Mouse (Mus musculus) spleen, postnatal 14 days (tissue): ENCODE measurements at regions not wholly inside any gene's neighbourhood (a gene's known extent, or its start where the extent isn't known, plus 50 kb on each side); places are given as distances from the start of the nearest gene placed in this dataset.
A peak's percentile ranks its signal among the peaks of the same experiment; 100 is the strongest.

Experiments used
- DNase-seq, 2 experiments: peaks; one replicate each; pipeline ENCODE4 v3.0.0; 2021 to 2022; ENCODE audit warnings: low spot score in 2 of 2

DNA sequence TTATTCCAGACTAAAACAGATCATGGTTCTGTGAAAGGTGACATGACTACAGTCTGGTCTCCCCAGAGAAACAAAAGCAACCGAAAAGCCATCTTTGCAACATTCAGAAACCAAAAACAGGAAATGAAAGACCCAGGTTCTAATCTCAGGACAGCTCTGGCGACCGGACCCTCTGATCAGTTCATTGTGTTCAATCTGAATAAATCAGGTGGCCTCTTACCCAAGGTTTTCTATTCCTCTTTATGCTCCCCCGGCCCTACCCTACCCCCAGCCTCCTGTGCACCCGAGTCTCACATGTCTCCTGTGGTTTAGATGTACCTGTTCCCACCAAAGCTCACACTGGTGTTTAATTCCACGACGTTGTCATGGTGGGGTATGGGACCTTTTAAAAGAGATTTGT, 238.6 kb upstream of the Jmjd1c start:
- DNase-seq: no peak

DNA sequence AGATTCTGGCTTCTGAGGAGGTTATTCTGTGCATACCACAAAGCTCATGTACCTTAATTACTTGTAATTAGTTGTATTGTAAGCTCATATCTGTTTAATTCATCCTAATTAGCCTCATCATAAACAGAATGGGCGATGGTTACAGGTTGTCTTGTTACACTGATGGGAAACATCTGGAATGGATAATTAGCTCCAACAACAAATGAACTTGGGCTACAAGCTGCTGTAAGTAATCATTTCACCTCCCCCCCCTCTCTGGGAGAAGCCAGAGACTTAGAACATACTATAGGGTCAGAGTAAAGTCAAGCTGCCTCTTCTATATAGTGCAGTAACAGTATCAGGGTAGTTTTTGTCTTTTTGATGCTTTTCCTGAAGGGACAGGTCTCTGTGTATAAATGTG, 234.5 kb upstream of the Jmjd1c start:
- no peak for DNase-seq

DNA sequence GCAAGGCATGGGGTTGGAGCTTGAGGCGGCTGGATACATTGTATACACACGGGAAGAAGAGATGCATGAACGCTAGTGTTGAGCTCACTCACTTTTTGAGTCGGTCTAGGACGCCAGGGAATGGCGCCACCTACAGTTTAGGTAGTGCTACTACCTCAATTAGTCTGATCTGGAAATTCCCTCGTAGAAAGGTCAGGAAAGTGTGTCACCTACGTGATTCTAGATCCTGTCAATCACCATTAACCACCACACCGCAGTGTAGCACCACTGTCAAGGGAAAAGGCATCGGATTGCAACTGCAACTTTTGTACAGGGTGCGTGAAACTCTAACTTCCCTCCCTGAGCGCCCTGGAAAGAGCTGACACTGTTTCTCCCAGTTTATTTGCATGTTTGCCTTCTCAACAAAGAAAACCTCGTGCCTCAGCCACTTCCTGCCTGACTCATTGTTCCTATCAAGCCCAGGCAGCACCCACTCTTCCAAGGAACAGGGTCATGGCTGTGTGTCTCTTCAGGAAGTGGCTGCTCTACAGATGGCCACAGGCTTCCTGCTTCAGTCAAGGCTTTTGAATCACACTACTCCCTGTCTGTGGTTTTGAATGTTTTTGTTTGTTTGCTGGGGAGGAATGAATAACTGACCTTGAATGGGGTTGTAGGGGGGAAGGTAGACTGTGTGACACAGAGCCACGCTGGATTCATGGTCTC, 231.6 kb upstream of the Jmjd1c start:
- peak in 1 of 2 experiments; percentile 7 for DNase-seq

DNA sequence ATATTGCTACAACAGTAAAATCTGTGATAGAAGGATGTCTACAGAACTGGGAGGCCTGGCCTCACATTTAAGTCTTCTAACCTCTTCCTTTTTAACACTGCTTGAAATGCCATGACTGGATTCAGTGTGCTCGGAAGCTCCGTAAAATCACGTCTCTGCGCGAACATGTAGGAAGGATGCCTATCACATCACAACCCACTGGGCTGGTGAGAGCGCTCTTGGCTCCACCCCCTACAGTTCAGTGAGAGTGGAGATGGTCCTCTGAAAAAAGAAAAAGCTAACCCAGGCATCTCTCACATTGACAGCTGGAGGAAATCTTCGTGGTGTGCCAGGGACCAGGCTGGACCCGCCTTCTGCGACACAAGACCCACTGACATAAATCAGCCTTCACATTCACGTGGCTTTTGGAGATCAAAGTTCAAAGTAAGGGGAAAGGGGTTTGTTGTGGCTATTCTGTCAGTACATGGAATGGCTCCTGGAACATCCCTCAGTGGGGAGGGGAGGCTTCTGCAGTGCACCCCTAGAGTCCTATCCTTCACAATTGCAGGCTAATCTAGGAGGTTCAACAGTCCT, 230.8 kb upstream of the Jmjd1c start:
- DNase-seq: no peak

- no peak for DNase-seq
Measured at GRCm38 (mm10) chr10:66871133-66871664, 224.7 kb upstream of the Jmjd1c start.

DNA sequence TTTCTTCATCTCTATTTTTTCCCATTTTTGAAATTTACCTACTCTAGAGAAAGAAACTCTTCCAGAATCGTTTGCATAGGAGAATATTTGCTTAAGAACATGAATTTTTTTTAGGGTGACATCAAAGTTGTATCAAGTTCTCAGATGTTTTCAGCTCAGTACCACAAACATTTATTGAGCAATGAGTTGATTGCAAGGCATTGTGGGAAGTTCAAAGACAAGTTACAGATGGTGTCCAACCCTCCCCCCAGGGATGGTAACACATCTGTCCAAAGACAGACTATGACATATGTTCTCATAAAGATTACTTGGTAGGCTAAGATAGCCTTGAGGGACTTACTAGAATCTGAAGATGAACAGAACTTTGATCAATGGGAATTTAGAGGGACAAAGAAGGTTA, 224.3 kb upstream of the Jmjd1c start:
- DNase-seq: no peak

GRCm38 (mm10) chr10:66873468-66873867, 222.5 kb upstream of the Jmjd1c start:
- DNase-seq: no peak

DNA sequence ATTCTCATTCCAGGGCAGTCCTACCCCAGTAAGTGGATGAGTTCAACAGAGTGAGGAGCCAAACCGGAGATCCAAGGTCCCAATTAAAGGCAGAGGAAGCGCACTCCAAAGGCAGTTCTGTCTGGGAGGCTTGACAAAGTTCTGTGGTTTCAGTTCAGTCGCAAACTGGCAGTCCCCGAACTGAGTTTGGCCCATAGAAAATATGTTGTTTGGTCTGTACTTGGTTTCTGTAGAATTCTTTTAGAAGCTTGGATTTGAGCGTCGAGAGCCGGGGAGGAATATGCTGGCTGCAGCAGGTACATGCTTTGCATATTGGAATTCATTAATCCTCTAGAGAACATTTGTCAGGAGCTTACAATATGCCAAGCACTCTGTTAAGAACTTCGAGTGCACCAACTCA, 216.9 kb upstream of the Jmjd1c start:
- no peak for DNase-seq

- no peak for DNase-seq
Measured at GRCm38 (mm10) chr10:66882825-66883224, 213.1 kb upstream of the Jmjd1c start.

- DNase-seq: no peak
Measured at GRCm38 (mm10) chr10:66885575-66885974, 210.3 kb upstream of the Jmjd1c start.

GRCm38 (mm10) chr10:66889786-66890555, 206.0 kb upstream of the Jmjd1c start:
- no peak for DNase-seq

DNA sequence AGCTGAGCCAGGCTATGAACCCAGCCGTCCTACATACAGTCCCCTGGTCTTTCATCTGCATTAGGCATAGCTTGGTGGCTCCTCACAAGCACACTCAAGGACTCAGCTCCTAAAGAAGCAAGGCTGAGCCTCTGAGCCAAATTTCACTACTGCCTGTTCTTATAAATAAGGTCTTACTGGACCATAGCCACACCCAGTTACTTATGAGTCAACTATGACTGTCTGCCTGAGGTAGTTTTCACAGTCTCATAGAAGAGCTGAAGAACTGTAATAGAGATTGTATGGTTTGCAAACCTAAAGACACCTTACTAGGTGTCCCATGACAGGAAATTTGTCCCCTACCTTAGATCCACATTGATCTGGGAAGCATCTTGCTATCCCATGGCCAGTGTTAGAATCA, 204.1 kb upstream of the Jmjd1c start:
- DNase-seq: no peak

DNA sequence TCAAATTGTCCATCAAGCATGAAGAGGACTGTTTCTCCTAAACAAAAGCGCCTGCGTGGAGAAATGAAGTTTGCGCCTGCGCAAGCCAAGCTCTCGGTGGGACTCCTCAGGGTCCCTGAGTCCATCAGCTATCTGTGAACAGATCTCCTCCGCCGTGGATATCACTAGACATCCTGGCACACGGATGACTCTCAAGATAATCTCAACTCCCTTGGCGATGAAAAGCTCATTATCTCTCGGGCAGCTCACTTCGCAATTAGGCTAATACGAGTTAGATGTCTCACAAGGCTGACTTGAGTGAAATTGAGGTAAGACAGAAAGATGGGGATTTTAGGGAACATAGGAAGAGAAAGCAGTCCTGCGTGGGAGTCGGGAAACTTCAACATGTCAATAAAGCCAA, 202.1 kb upstream of the Jmjd1c start:
- no peak for DNase-seq

DNA sequence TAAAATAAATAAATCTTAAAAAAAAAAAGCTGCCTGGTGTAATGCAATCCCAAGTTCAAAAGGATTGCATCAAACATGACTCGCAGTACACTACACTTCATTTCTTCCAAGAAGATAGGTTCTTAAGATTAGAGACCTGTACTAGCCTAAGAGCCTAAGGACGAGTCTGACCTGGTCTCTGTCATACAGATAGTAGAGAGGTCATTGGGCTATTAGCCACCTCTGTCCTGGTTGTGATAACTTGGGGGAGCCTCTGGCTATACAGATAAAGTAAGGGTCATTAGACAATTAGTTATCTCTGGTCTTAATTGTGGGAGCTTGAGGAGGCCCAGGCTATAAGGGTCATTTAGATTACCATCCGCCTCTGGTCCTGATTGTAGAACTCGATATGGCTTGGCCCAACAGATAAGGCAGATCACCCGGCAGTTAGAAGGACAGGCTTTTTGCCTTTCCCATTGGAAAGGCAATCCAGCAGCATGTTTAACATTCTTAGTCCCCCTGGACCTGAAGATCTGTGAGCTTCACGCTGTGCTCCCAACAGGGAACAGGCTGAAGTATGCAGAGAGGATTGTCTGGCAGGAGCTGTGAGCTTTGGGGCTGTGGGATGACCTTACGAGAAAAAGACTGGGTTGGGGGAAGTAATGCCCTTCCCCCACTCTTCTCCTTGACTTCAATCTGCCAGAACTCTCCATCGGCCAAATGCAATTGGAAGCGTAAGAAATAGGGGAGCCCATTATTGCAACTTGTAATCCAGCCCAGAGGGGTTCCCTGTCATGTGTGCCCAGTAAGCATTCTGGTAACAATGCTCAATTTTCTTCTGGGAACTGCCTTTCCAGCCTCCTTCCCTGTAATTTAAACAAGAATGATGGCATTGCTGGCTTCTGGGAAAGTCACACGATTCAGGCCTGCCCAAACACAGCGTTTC, 199.0 kb upstream of the Jmjd1c start:
- no peak for DNase-seq

- no peak for DNase-seq
Measured at GRCm38 (mm10) chr10:66899724-66900123, 196.2 kb upstream of the Jmjd1c start.

DNA sequence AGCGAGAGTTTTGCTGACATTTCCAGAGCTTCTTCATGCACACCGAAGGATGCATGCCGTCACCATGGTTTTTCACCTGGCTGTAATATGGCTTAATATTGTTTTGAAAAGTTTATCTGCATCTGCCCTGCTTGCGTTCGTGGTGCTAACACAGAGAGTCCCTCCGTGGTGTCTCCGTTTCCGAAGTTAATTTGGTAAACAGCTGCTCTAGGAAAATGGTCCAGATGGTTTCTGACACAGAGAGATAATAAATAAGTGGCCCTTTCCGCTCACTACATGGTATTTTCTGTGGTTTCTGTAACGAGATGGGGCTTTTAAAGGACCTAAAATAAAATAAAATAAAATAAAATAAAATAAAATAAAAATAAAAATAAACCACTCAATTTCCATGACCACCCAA, 195.1 kb upstream of the Jmjd1c start:
- no peak for DNase-seq

- DNase-seq: no peak
Measured at GRCm38 (mm10) chr10:66901873-66902272, 194.1 kb upstream of the Jmjd1c start.

DNA sequence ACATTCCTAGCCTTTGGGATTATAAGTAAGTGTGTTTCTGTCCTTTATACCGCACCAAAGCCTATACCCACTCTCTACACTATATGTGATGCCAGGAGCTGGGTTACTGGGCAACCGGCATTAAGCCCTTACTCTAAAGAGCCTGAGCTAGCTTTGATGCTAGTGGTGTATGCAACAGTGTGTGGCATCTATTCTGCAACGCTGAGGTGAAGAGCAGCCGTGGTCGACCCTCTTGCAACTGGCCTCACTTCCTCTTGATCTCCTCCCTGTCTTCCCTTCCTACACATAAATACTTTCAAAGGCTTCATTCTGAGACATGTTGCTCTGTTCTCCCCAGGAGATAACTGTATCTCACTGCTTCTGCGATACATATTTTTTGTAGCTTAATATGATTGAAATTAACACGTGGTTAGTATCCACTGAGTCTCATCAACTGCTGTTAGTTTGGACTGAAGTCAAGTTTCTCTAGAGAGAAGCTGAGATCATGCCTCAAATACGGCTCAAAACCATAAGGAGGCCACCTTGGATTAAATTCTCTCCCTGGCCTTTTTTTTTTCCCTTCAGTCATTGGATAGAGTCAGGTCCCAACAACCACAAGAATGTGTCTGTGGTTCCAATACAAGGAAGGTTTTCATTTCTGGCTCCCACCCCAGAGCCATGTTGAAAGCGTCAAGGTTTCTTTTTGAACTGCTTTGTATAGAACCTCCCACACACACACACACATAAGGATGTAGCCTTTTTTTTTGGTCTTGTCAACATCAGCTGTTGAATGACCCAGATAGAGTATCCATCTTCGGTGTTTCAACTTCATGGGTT, 191.2 kb upstream of the Jmjd1c start:
- DNase-seq: no peak

- no peak for DNase-seq
Measured at GRCm38 (mm10) chr10:66907842-66908241, 188.1 kb upstream of the Jmjd1c start.

DNA sequence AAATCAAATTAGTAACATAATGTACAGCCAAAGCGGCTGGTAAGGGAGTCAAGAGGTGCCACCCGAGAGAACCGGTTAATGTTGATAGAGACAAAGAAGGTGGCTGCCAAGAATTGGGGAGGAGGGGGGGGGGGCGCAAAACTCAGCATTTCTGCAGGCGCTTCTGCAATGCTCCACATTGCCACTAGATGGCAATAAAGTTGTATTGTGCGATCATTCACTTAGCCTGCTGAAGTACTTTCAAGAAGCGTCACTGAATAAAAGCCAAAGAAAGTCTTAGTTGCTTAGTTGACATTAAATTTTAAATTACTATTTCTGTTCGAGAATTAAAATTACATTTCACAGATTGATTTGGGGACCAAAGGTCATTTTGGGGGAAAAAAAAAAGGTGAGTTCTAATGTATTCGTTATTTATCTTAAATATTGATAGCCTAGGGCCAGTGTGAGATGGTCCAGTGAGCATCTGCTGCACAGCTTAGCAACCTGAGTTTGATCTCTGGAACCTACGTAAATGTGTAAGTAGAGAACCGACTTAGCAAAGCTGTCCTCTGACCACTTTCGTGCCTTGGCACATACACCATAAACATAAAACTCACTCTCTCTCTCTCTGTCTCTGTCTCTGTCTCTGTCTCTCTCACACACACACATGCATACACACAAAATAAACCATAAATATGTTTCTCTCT, 186.6 kb upstream of the Jmjd1c start:
- DNase-seq: peak in 1 of 2 experiments; percentile 53
